Mouse (Mus musculus): Measurements from ENCODE around the gene Ythdc1. TPM values are rescaled to one million over a fixed set of nuclear protein-coding genes. Genes with fewer than 3 reads are reported as not detected.

Ythdc1 gene
- polyA plus RNA-seq (2015; fragmentation: Nextera tagmentation; extraction: Ambion mirVana), result 40.9 and 42.2 TPM in 2 replicates

DNA sequence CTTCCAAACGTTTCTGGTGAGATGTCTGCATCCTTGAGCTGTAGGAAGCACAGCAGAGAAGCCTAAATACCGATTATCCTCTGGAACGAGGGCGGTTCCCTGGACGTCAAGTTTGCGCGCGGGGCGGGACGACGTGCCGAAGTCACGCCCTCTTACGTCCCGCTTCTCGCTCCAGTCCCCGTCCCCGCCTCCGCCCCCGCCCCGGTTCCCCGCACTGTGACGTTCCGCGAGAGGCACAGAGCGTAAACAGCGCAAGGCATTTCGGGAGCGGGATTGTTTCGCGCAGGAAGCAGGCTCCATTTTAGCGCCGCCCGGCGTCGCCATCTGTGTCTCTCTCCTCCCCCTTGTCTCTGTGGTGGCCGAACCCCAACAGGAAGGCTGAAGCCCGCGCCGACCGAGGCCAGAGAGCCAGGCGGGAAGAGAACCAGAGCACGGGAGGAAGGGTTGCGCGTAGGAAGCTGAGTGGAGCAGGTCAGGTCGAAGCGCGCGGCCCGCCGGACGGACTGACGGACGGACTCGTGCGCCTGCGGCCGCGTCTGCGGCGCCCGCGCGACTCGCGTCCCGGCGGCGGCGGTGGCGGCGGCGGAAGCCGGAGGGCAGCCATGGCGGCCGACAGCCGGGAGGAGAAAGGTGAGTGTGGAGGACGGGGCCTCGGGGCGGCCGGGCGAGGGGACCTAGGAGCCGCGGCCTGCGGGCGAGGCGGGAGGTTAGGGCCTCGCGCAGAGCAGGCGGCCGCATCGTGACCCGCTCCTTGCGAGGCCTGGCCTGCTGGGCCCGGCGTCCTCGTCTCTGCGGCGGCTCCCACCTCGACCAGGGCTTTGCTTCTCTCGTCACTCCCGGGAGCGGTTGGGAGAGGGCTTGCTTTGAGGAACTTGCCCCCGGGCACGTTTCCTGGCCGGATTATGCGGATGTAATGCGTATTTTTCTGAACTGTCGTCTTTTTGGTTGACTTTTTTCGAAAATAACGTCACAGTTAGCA, at the start of gene Ythdc1:
Gene Ythdc1, plus strand, starts transcription at position 260 of the 979 bp plus-strand sequence.
- ATAC-seq (ENCODE audit: insufficient read depth, low FRiP score, low read depth), result peak; percentile 99
- WGBS, result under 1% methylated on average over 107 of the region's 111 CpGs
- peak within 1 kb of the TSS; percentile 99 for H3K27ac ChIP-seq
- peak within 1 kb of the TSS; percentile 56 for H3K4me2 ChIP-seq
- no peaks in the 10 kb centered on the region for H3K36me3 ChIP-seq
- peak within 1 kb of the TSS; percentile 97 for H3K9ac ChIP-seq
- no peaks in the 10 kb centered on the region for H3K27me3 ChIP-seq (replicated peaks)
- H3K4me3 ChIP-seq (replicated peaks), result peak within 1 kb of the TSS; percentile 98
- H3K4me1 ChIP-seq, result no peaks in the 10 kb centered on the region
- no peaks in the 10 kb centered on the region for H3K9me3 ChIP-seq

DNA sequence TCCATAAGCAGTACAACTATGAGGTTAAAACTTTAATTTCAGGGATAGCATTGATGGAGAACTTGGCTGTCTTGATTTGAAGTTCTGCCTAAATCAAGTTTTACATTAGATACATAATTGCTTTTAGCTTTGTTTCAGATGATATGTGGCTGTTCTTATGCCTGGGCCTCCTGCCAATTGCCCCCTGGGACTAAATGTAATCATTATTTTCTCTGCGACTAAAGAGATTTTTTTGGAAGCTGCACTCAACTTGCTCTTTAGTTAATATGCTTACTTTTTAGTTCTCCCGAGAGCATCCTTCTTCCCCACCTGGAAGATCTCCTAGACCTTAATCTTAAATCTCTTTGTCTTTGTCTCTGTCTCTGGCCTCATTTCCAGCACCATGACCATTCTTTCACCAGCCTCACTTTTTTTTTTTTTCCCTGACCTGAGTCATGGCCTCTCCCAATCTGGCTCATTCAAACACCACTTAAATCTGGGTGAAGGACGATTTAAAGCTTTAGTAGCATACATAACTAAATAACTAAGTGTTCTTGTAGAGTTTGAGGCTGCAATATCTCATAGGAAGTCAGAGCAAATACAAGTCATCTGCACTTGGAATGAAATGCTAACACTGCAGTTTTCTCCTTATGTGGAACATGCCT, 34.9 kb upstream of the Ythdc1 start:
- 21% methylated on average over 3 of the region's 3 CpGs for WGBS

DNA sequence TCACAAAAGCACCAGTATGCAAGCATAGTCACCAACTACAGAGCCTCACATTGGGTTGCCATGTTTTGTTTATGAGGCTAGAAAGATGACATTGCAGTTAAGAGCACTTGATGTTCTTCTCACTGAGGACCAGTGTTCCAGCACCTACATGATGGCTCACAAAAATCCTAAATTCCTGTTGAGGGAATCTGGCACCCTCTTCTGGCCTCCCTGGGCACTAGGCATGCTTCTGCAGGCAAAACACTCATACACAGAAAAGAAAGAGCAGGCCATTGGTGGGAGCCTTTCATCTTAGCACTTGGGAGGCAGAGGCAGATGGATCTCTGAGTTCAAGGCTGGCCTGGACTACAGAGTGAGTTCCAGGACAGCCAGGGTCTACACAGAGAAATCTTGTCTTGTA, 33.0 kb upstream of the Ythdc1 start:
- no peak overlapping the region for H3K4me2 ChIP-seq
- no peaks in the 10 kb centered on the region for H3K36me3 ChIP-seq
- ATAC-seq (ENCODE audit: insufficient read depth, low FRiP score, low read depth), result no peak
- H3K9me3 ChIP-seq, result no peaks in the 10 kb centered on the region
- no peak overlapping the region for H3K4me3 ChIP-seq (replicated peaks)
- H3K9ac ChIP-seq, result no peak overlapping the region
- H3K4me1 ChIP-seq, result no peaks in the 10 kb centered on the region
- H3K27me3 ChIP-seq (replicated peaks), result no peaks in the 10 kb centered on the region
- no peak overlapping the region for H3K27ac ChIP-seq

More for the DNA sequence above, 34.9 kb upstream of the Ythdc1 start:
- H3K36me3 ChIP-seq, result no peaks in the 10 kb centered on the region
- H3K9ac ChIP-seq, result no peak overlapping the region
- no peak for ATAC-seq (ENCODE audit: insufficient read depth, low FRiP score, low read depth)
- no peak overlapping the region for H3K4me2 ChIP-seq
- H3K27ac ChIP-seq, result no peak overlapping the region
- no peaks in the 10 kb centered on the region for H3K9me3 ChIP-seq
- no peak overlapping the region for H3K4me3 ChIP-seq (replicated peaks)
- no peaks in the 10 kb centered on the region for H3K4me1 ChIP-seq
- no peaks in the 10 kb centered on the region for H3K27me3 ChIP-seq (replicated peaks)

- Histone ChIP-seq H3K9me3 (no peaks in the 10 kb centered on the region), H3K4me2 (no peak overlapping the region), H3K36me3 (no peaks in the 10 kb centered on the region), H3K9ac (no peak overlapping the region), H3K4me1 (no peaks in the 10 kb centered on the region), H3K4me3 (replicated peaks) (no peak overlapping the region), H3K27me3 (replicated peaks) (no peaks in the 10 kb centered on the region), H3K27ac (no peak overlapping the region)
- 85% methylated on average over 5 of the region's 5 CpGs for WGBS
- no peak for ATAC-seq (ENCODE audit: insufficient read depth, low FRiP score, low read depth)
Observed at GRCm38 (mm10) chr5:86776941-86777340, 27.1 kb upstream of the Ythdc1 start.

GRCm38 (mm10) chr5:86778471-86778870, 25.6 kb upstream of the Ythdc1 start:
- WGBS, result 55% methylated on average over 1 of the region's 1 CpGs
- no peaks in the 10 kb centered on the region for H3K9me3 ChIP-seq
- H3K9ac ChIP-seq, result no peak overlapping the region
- no peaks in the 10 kb centered on the region for H3K4me1 ChIP-seq
- H3K4me3 ChIP-seq (replicated peaks), result no peak overlapping the region
- ATAC-seq (ENCODE audit: insufficient read depth, low FRiP score, low read depth), result no peak
- H3K36me3 ChIP-seq, result no peaks in the 10 kb centered on the region
- H3K4me2 ChIP-seq, result no peak overlapping the region
- no peak overlapping the region for H3K27ac ChIP-seq
- no peaks in the 10 kb centered on the region for H3K27me3 ChIP-seq (replicated peaks)

- H3K36me3 ChIP-seq, result no peaks in the 10 kb centered on the region
- peak; percentile 70; the same call in 1 of the 2 replicates for ATAC-seq (ENCODE audit: insufficient read depth, low FRiP score, low read depth)
- H3K4me2 ChIP-seq, result no peak overlapping the region
- H3K27me3 ChIP-seq (replicated peaks), result no peaks in the 10 kb centered on the region
- 47% methylated on average over 8 of the region's 8 CpGs for WGBS
- H3K4me3 ChIP-seq (replicated peaks), result no peak overlapping the region
- no peak overlapping the region for H3K9ac ChIP-seq
- H3K4me1 ChIP-seq, result no peaks in the 10 kb centered on the region
- no peaks in the 10 kb centered on the region for H3K9me3 ChIP-seq
- H3K27ac ChIP-seq, result 0 out of 2 replicates have a peak overlapping the region, but pooled peaks have one; percentile 26
Observed at GRCm38 (mm10) chr5:86783059-86783458, 21.0 kb upstream of the Ythdc1 start.

DNA sequence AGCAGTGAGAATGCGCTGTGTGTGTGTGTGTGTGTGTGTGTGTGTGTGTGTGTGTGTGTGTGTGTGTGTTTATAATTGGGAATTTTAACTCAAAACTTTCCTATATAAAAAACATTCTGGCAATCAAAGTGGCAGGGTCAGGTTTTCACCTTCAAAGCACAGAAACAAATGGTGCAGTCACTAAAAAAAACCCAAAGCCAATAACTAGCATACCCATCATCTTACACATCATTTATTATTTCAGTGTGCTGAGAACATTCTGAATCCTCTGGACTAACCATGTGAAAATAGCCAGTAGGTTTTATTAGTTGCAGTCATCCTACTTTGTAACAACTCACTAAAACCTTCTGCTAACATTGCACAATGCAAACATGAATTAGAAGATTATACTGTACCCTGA, 19.8 kb upstream of the Ythdc1 start:
- Histone ChIP-seq H3K27ac (no peak overlapping the region), H3K4me3 (replicated peaks) (no peak overlapping the region), H3K9me3 (no peaks in the 10 kb centered on the region), H3K4me1 (no peaks in the 10 kb centered on the region), H3K27me3 (replicated peaks) (no peaks in the 10 kb centered on the region), H3K9ac (no peak overlapping the region), H3K4me2 (no peak overlapping the region), H3K36me3 (no peaks in the 10 kb centered on the region)
- ATAC-seq (ENCODE audit: insufficient read depth, low FRiP score, low read depth), result no peak
- 73% methylated on average over 1 of the region's 1 CpGs for WGBS

GRCm38 (mm10) chr5:86786798-86787197, 17.2 kb upstream of the Ythdc1 start:
- H3K4me1 ChIP-seq, result no peaks in the 10 kb centered on the region
- H3K36me3 ChIP-seq, result no peaks in the 10 kb centered on the region
- ATAC-seq (ENCODE audit: insufficient read depth, low FRiP score, low read depth), result no peak
- no peaks in the 10 kb centered on the region for H3K27me3 ChIP-seq (replicated peaks)
- no peaks in the 10 kb centered on the region for H3K9me3 ChIP-seq
- H3K4me2 ChIP-seq, result no peak overlapping the region
- no peak overlapping the region for H3K4me3 ChIP-seq (replicated peaks)
- H3K27ac ChIP-seq, result no peak overlapping the region
- no peak overlapping the region for H3K9ac ChIP-seq
- WGBS, result 66% methylated on average over 1 of the region's 1 CpGs

- WGBS, result 35% methylated on average over 2 of the region's 2 CpGs
Observed at GRCm38 (mm10) chr5:86789954-86790353, 14.1 kb upstream of the Ythdc1 start.

GRCm38 (mm10) chr5:86792249-86792648, 11.8 kb upstream of the Ythdc1 start:
- H3K36me3 ChIP-seq, result no peaks in the 10 kb centered on the region
- H3K27ac ChIP-seq, result no peak overlapping the region
- WGBS, result 61% methylated on average over 4 of the region's 4 CpGs
- ATAC-seq (ENCODE audit: insufficient read depth, low FRiP score, low read depth), result no peak
- H3K4me2 ChIP-seq, result no peak overlapping the region
- no peak overlapping the region for H3K4me3 ChIP-seq (replicated peaks)
- H3K27me3 ChIP-seq (replicated peaks), result no peaks in the 10 kb centered on the region
- no peaks in the 10 kb centered on the region for H3K4me1 ChIP-seq
- H3K9ac ChIP-seq, result no peak overlapping the region
- no peaks in the 10 kb centered on the region for H3K9me3 ChIP-seq

More at GRCm38 (mm10) chr5:86789954-86790353, 14.1 kb upstream of the Ythdc1 start:
- Histone ChIP-seq H3K9ac (no peak overlapping the region), H3K27ac (no peak overlapping the region), H3K4me1 (no peaks in the 10 kb centered on the region), H3K4me2 (no peak overlapping the region), H3K4me3 (replicated peaks) (no peak overlapping the region), H3K36me3 (no peaks in the 10 kb centered on the region), H3K27me3 (replicated peaks) (no peaks in the 10 kb centered on the region), H3K9me3 (no peaks in the 10 kb centered on the region)
- ATAC-seq (ENCODE audit: insufficient read depth, low FRiP score, low read depth), result no peak

GRCm38 (mm10) chr5:86792807-86793206, 11.2 kb upstream of the Ythdc1 start:
- WGBS, result 61% methylated on average over 8 of the region's 8 CpGs
- Histone ChIP-seq H3K4me3 (replicated peaks) (no peak overlapping the region), H3K27me3 (replicated peaks) (no peaks in the 10 kb centered on the region), H3K9ac (no peak overlapping the region), H3K4me1 (no peaks in the 10 kb centered on the region), H3K9me3 (no peaks in the 10 kb centered on the region), H3K4me2 (no peak overlapping the region), H3K27ac (no peak overlapping the region), H3K36me3 (no peaks in the 10 kb centered on the region)
- no peak for ATAC-seq (ENCODE audit: insufficient read depth, low FRiP score, low read depth)

- Histone ChIP-seq H3K27me3 (replicated peaks) (no peaks in the 10 kb centered on the region), H3K9me3 (no peaks in the 10 kb centered on the region), H3K9ac (no peak overlapping the region), H3K4me1 (no peaks in the 10 kb centered on the region), H3K4me2 (no peak overlapping the region), H3K27ac (no peak overlapping the region), H3K36me3 (peaks cover 12% of the 10 kb centered on the region; the same call in 1 of the 2 replicates), H3K4me3 (replicated peaks) (no peak overlapping the region)
- ATAC-seq (ENCODE audit: insufficient read depth, low FRiP score, low read depth), result no peak
- 81% methylated on average over 3 of the region's 3 CpGs for WGBS
Observed at GRCm38 (mm10) chr5:86816795-86817194, 12.8 kb downstream of the Ythdc1 start.
